Mouse (Mus musculus): ENCODE results near the gene Gstp3. TPM values are rescaled to one million over a fixed set of nuclear protein-coding genes. Genes with fewer than 3 reads are reported as not detected.
"Not testable (repeated sequence)": the region's sequence is repeated elsewhere in the genome, so short reads cannot be mapped to it uniquely, and the experiment has no call there.

The Gstp3 gene
- total and polyA plus RNA-seq, 3 experiments, result 1.4 TPM; not detected in 2

DNA sequence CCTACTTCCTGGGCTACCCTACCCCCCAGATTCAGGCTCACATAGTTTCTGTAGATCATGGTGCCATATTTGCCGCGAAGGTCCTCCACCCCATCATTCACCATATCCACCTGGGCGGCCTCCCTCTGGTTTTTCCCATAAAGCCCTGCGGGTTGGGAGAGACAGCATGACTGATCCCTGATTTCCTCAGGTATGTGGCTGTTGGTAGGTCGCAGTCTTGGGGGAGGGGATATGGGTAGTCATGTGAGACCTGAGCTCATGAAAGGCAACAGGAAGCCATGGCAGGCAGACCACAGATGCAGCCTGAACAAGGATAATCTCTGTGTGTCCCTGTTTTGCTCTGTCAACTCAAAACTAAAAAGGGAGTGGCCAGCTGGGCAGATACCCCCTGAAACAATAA lies 18.4 kb downstream of the Gstp3 start:
- H3K9me3 ChIP-seq (replicated peaks; ENCODE audit: low read length), result peaks cover 16% of the 10 kb centered on the region
- in situ Hi-C loops (cut with MboI; ENCODE audit: low pct_ligation_motif_present, low pct_unique_long_range_greater_than_20kb, low sequenced_read_pairs); H3K36me3 ChIP-seq (replicated peaks in 1 of 2; ENCODE audit: control insufficient read depth in 1 of 2, insufficient read depth in 1 of 2, low read length in 1 of 2); dilution Hi-C loops (cut with MboI; ENCODE audit: extremely low pct_ligation_motif_present, extremely low pct_unique_long_range_greater_than_20kb, low sequenced_read_pairs); DNase-seq (ENCODE audit: extremely low read depth); H3K4me3 ChIP-seq (replicated peaks in 1 of 3; ENCODE audit: low read depth in 2 of 3, low read length in 2 of 3, poor library complexity in 1 of 3); H3K9ac ChIP-seq (ENCODE audit: insufficient read depth, low read depth); H3K4me2 ChIP-seq (ENCODE audit: insufficient read depth, low read depth, poor library complexity, severe bottlenecking); H3K27ac ChIP-seq (ENCODE audit: insufficient read depth, low read depth); H3K27me3 ChIP-seq (replicated peaks); H3K79me2 ChIP-seq (replicated peaks; ENCODE audit: control insufficient read depth, extremely low read depth, insufficient read depth, poor library complexity, severe bottlenecking): not testable (repeated sequence)
- H3K4me1 ChIP-seq (ENCODE audit: control insufficient read depth in 1 of 2, insufficient read depth in 2 of 2), result peaks cover 2 to 15% of the 10 kb centered on the region in 2 experiments; a peak in 3 of 4 replicates

DNA sequence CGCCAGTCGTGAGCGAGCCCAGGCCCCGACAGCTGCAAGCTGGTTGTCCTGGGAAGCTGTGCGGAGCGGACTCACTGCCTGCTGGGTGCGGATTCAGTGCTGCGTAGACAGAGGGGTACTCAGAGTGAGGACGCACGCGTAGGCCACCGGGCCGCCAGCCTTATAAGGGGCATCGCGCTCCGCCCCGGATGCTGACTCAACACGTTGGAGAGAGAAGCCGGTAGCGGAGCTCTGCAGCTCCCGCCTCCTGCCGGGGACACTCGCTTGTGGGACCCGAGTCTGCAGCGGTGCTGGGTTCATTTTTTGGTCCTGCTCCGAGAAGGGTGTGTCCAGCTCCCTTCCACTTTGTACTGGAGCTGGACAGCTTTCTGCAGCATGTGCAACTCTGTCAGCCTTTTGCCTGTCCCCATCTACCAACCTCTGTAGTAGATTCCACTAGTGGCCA lies 21.6 kb downstream of the Gstp3 start, which contains the start of gene Gstp1:
Gstp1 (minus strand) TSS at position 198 of the 445 bp plus-strand sequence.
- H3K27ac ChIP-seq (ENCODE audit: insufficient read depth, low read depth), result 0 out of 2 replicates have a peak within 1 kb of the TSS, but pooled peaks have one; percentile 22
- H3K4me1 ChIP-seq (ENCODE audit: control insufficient read depth in 1 of 2, insufficient read depth in 2 of 2), result peaks cover 10 to 25% of the 10 kb centered on the region in 2 experiments
- H3K9ac ChIP-seq (ENCODE audit: insufficient read depth, low read depth), result peak within 1 kb of the TSS; percentile 76
- H3K4me2 ChIP-seq (ENCODE audit: insufficient read depth, low read depth, poor library complexity, severe bottlenecking), result peak within 1 kb of the TSS; percentile 94
- DNase-seq (ENCODE audit: extremely low read depth), result peak; percentile 89
- dilution Hi-C loops (cut with MboI; ENCODE audit: extremely low pct_ligation_motif_present, extremely low pct_unique_long_range_greater_than_20kb, low sequenced_read_pairs) (no loop called here), in situ Hi-C loops (cut with MboI; ENCODE audit: low pct_ligation_motif_present, low pct_unique_long_range_greater_than_20kb, low sequenced_read_pairs) (no loop called here)
- no peaks in the 10 kb centered on the region for H3K27me3 ChIP-seq (replicated peaks)
- H3K9me3 ChIP-seq (replicated peaks; ENCODE audit: low read length), result no peaks in the 10 kb centered on the region
- TF ChIP-seq HCFC1 (IDR thresholded peaks at IDR 0.05; ENCODE audit: low read depth, low read length) (peak; percentile 67; the same call in 1 of the 2 replicates), KAT2A (IDR thresholded peaks at IDR 0.05; ENCODE audit: insufficient replicate concordance, low read length) (peak; percentile 54; the same call in 1 of the 2 replicates), PAX5 (IDR thresholded peaks at IDR 0.05; ENCODE audit: low read length) (no peak), ZMIZ1 (IDR thresholded peaks at IDR 0.05; ENCODE audit: low read depth, low read length) (peak; percentile 92), SIN3A (IDR thresholded peaks at IDR 0.05; ENCODE audit: low read length) (0 out of 2 replicates have a peak, but pooled peaks have one; percentile 37), NRF1 (IDR thresholded peaks at IDR 0.05; ENCODE audit: low read depth, low read length) (peak; percentile 76), MXI1 (IDR thresholded peaks at IDR 0.05; ENCODE audit: low read depth, low read length) (peak; percentile 81; the same call in 1 of the 2 replicates), MYC (IDR thresholded peaks at IDR 0.05; ENCODE audit: low read depth, low read length) (peak; percentile 66; the same call in 1 of the 2 replicates), E2F4 (IDR thresholded peaks at IDR 0.05; ENCODE audit: insufficient replicate concordance, low read depth, low read length) (no peak), EP300 (IDR thresholded peaks at IDR 0.05; ENCODE audit: low read length) (no peak), ELF1 (IDR thresholded peaks at IDR 0.05; ENCODE audit: low read depth, low read length) (peak; percentile 76), TCF12 (IDR thresholded peaks at IDR 0.05; ENCODE audit: low read depth, low read length) (peak; percentile 92), TBP (conservative IDR thresholded peaks at IDR 0.05; ENCODE audit: low read depth, low read length) (peak; percentile 97), POLR2AphosphoS2 (IDR thresholded peaks at IDR 0.05; ENCODE audit: low read depth, low read length) (peak; percentile 77; the same call in 1 of the 2 replicates), NELFE (IDR thresholded peaks at IDR 0.05; ENCODE audit: low read depth, low read length) (peak; percentile 97), MAX (IDR thresholded peaks at IDR 0.05; ENCODE audit: low read length) (peak; percentile 83), IRF4 (IDR thresholded peaks at IDR 0.05; ENCODE audit: low read depth, low read length) (peak; percentile 54), POLR2A (IDR thresholded peaks at IDR 0.05; ENCODE audit: low read depth, low read length) (peak; percentile 98), MAZ (IDR thresholded peaks at IDR 0.05; ENCODE audit: low read depth, low read length) (0 out of 2 replicates have a peak, but pooled peaks have one; percentile 29), BHLHE40 (IDR thresholded peaks at IDR 0.05; ENCODE audit: low read depth, low read length) (peak; percentile 69), MEF2A (IDR thresholded peaks at IDR 0.05; ENCODE audit: borderline replicate concordance, low read depth, low read length) (peak; percentile 60; the same call in 1 of the 2 replicates), UBTF (IDR thresholded peaks at IDR 0.05; ENCODE audit: low read depth, low read length) (no peak), MAFK (IDR thresholded peaks at IDR 0.05; ENCODE audit: insufficient replicate concordance, low read length) (peak; percentile 93), USF1 (IDR thresholded peaks at IDR 0.05; ENCODE audit: low read depth, low read length) (no peak), CTCF (conservative IDR thresholded peaks at IDR 0.05 in 1 of 2, IDR thresholded peaks at IDR 0.05 in 1 of 2; ENCODE audit: low read depth in 2 of 2, low read length in 2 of 2) (peak in 1 of 2 experiments; percentile 3; a peak in 1 of 4 replicates)
- peak within 1 kb of the TSS; percentile 70 to 92 (median 76) for H3K4me3 ChIP-seq (replicated peaks in 1 of 3; ENCODE audit: low read depth in 2 of 3, low read length in 2 of 3, poor library complexity in 1 of 3)
- H3K36me3 ChIP-seq (replicated peaks in 1 of 2; ENCODE audit: control insufficient read depth in 1 of 2, insufficient read depth in 1 of 2, low read length in 1 of 2), result peaks cover 4 to 15% of the 10 kb centered on the region in 2 experiments
- peaks cover 4% of the 10 kb centered on the region; the same call in 1 of the 2 replicates for H3K79me2 ChIP-seq (replicated peaks; ENCODE audit: control insufficient read depth, extremely low read depth, insufficient read depth, poor library complexity, severe bottlenecking)

- Histone ChIP-seq H3K4me1 (ENCODE audit: control insufficient read depth in 1 of 2, insufficient read depth in 2 of 2) (peaks cover 10 to 25% of the 10 kb centered on the region in 2 experiments), H3K36me3 (replicated peaks in 1 of 2; ENCODE audit: control insufficient read depth in 1 of 2, insufficient read depth in 1 of 2, low read length in 1 of 2) (peaks cover 4 to 15% of the 10 kb centered on the region in 2 experiments), H3K4me3 (replicated peaks in 1 of 3; ENCODE audit: low read depth in 2 of 3, low read length in 2 of 3, poor library complexity in 1 of 3) (peak overlapping the region; percentile 70 to 92 (median 76)), H3K9ac (ENCODE audit: insufficient read depth, low read depth) (peak overlapping the region; percentile 76), H3K27ac (ENCODE audit: insufficient read depth, low read depth) (0 out of 2 replicates have a peak overlapping the region, but pooled peaks have one; percentile 22), H3K4me2 (ENCODE audit: insufficient read depth, low read depth, poor library complexity, severe bottlenecking) (peak overlapping the region; percentile 94)
- dilution Hi-C loops (cut with MboI; ENCODE audit: extremely low pct_ligation_motif_present, extremely low pct_unique_long_range_greater_than_20kb, low sequenced_read_pairs); H3K9me3 ChIP-seq (replicated peaks; ENCODE audit: low read length); in situ Hi-C loops (cut with MboI; ENCODE audit: low pct_ligation_motif_present, low pct_unique_long_range_greater_than_20kb, low sequenced_read_pairs); H3K79me2 ChIP-seq (replicated peaks; ENCODE audit: control insufficient read depth, extremely low read depth, insufficient read depth, poor library complexity, severe bottlenecking); DNase-seq (ENCODE audit: extremely low read depth); H3K27me3 ChIP-seq (replicated peaks): not testable (repeated sequence)
These were observed 22.1 kb downstream of the Gstp3 start for GRCm38 (mm10) chr19:4037154-4037787.

Data from CH12.LX (cell line).